Mouse (Mus musculus) G1E (cell line): ENCODE results near the gene Brat1. TPM values are rescaled to one million over a fixed set of nuclear protein-coding genes. Genes with fewer than 3 reads are reported as not detected.
A peak's percentile ranks its signal among the peaks of the same experiment; 100 is the strongest.

Source experiments
- ATAC-seq: 2 replicates; pipeline ENCODE4 v1.8.0; 2016; ENCODE audit warnings: mild to moderate bottlenecking; ENCODE audit not compliant: insufficient number of reproducible peaks, poor library complexity, low FRiP score, severe bottlenecking; ENCODE audit errors: extremely low read depth
- DNase-seq: peaks from one replicate; pipeline ENCODE4 v3.0.0; 2012; ENCODE audit warnings: low spot score
- H3K27me3 ChIP-seq: 2 replicates; pipeline ENCODE4 v1.6.1; 2012; ENCODE audit warnings: mild to moderate bottlenecking, low read length, inconsistent platforms; ENCODE audit not compliant: insufficient read depth
- H3K36me3 ChIP-seq: replicated peaks from 2 replicates; pipeline ENCODE3; 2012; ENCODE audit warnings: mild to moderate bottlenecking, inconsistent platforms
- H3K4me1 ChIP-seq: 2 replicates; pipeline ENCODE4 v1.6.1; 2012; ENCODE audit warnings: low read depth, low read length, inconsistent platforms, mixed read lengths; ENCODE audit not compliant: insufficient read depth
- H3K4me3 ChIP-seq: 2 replicates; pipeline ENCODE4 v1.5.1; 2012; ENCODE audit warnings: low read depth, mild to moderate bottlenecking, inconsistent platforms, low read length, moderate library complexity, mixed read lengths
- H3K9me3 ChIP-seq: replicated peaks from 2 replicates; pipeline ENCODE4 v1.6.1; 2012; ENCODE audit warnings: inconsistent platforms
- CTCF ChIP-seq: IDR thresholded peaks from 2 replicates; pipeline ENCODE4 v1.5.1; 2012; ENCODE audit warnings: low read depth, low read length, inconsistent platforms, mixed read lengths
- GATA1 ChIP-seq: IDR thresholded peaks from 2 replicates; pipeline ENCODE4 v1.6.1; 2012; ENCODE audit warnings: borderline replicate concordance, low read length, inconsistent platforms, mixed read lengths
- GATA2 ChIP-seq: IDR thresholded peaks from 2 replicates; pipeline ENCODE4 v1.6.1; 2012; ENCODE audit warnings: low read depth, low read length, inconsistent platforms, borderline replicate concordance
- POLR2AphosphoS5 ChIP-seq: IDR thresholded peaks from 2 replicates; pipeline ENCODE4 v1.6.1; 2012; ENCODE audit warnings: low read depth, low read length, inconsistent platforms; ENCODE audit not compliant: insufficient replicate concordance
- TAL1 ChIP-seq: conservative IDR thresholded peaks from 2 replicates; pipeline ENCODE4 v1.6.1; 2012; ENCODE audit warnings: low read depth, low read length, inconsistent platforms, mixed read lengths
- polyA plus RNA-seq: library from polyadenylated mRNA; stranded (reverse); fragments of >175 nt; gene quantifications from 2 replicates; pipeline ENCODE4 v1.2.3, GENCODE M21; 2012
- total RNA-seq, 2 experiments: library from RNA; stranded (forward) in 1 of 2; stranded (reverse) in 1 of 2; fragments of 200-1000 nt in 1 of 2; fragments of >200 nt in 1 of 2; fragmentation: Nextera tagmentation in 1 of 2; gene quantifications; 2 replicates each; pipeline ENCODE4 v1.2.3; 2014 to 2017

Brat1 gene
- total and polyA plus RNA-seq, 3 experiments: 9.5 to 25.7 (median 11.1) TPM

GRCm38 (mm10) chr5:140677137-140677536 is 27.7 kb upstream of the Brat1 start:
- no peak overlapping the region for H3K4me3 ChIP-seq
- H3K9me3 ChIP-seq: no peaks in the 10 kb centered on the region
- H3K4me1 ChIP-seq: peaks cover under 1% of the 10 kb centered on the region
- no peaks in the 10 kb centered on the region for H3K36me3 ChIP-seq
- H3K27me3 ChIP-seq: peaks cover 25% of the 10 kb centered on the region
- DNase-seq: no peak
- no peak for ATAC-seq
- TF ChIP-seq CTCF: no peak
- TF ChIP-seq POLR2AphosphoS5: no peak
- no peak for TF ChIP-seq GATA1
- TF ChIP-seq TAL1: no peak
- no peak for TF ChIP-seq GATA2

GRCm38 (mm10) chr5:140680051-140680450 is 24.8 kb upstream of the Brat1 start:
- Histone ChIP-seq H3K27me3 (peaks cover 20% of the 10 kb centered on the region), H3K36me3 (no peaks in the 10 kb centered on the region), H3K9me3 (no peaks in the 10 kb centered on the region), H3K4me3 (no peak overlapping the region), H3K4me1 (peaks cover 4% of the 10 kb centered on the region)
- DNase-seq (no peak), ATAC-seq (no peak)
- TF ChIP-seq GATA2 (no peak), POLR2AphosphoS5 (no peak), GATA1 (no peak), CTCF (no peak), TAL1 (no peak)

GRCm38 (mm10) chr5:140680950-140681349 is 23.9 kb upstream of the Brat1 start:
- no peak for ATAC-seq
- TF ChIP-seq CTCF: no peak
- TF ChIP-seq GATA2: no peak
- no peak for TF ChIP-seq POLR2AphosphoS5
- TF ChIP-seq GATA1: no peak
- no peak for TF ChIP-seq TAL1
- H3K4me3 ChIP-seq: no peak overlapping the region
- H3K36me3 ChIP-seq: no peaks in the 10 kb centered on the region
- H3K9me3 ChIP-seq: no peaks in the 10 kb centered on the region
- no peak for DNase-seq
- H3K4me1 ChIP-seq: peaks cover 4% of the 10 kb centered on the region
- peaks cover 16% of the 10 kb centered on the region for H3K27me3 ChIP-seq

GRCm38 (mm10) chr5:140682113-140682512 is 22.7 kb upstream of the Brat1 start:
- H3K9me3 ChIP-seq: no peaks in the 10 kb centered on the region
- H3K4me1 ChIP-seq: peaks cover 4% of the 10 kb centered on the region
- peaks cover 19% of the 10 kb centered on the region for H3K27me3 ChIP-seq
- no peak for DNase-seq
- no peaks in the 10 kb centered on the region for H3K36me3 ChIP-seq
- no peak overlapping the region for H3K4me3 ChIP-seq
- no peak for ATAC-seq
- no peak for TF ChIP-seq GATA1
- no peak for TF ChIP-seq GATA2
- no peak for TF ChIP-seq TAL1
- no peak for TF ChIP-seq CTCF
- TF ChIP-seq POLR2AphosphoS5: no peak

- Histone ChIP-seq H3K36me3 (peaks cover 2% of the 10 kb centered on the region), H3K4me3 (no peak overlapping the region), H3K27me3 (peaks cover 17% of the 10 kb centered on the region), H3K9me3 (no peaks in the 10 kb centered on the region), H3K4me1 (peaks cover 4% of the 10 kb centered on the region; the same call in 1 of the 2 replicates)
- DNase-seq (peak; percentile 56), ATAC-seq (peak; percentile 38)
- peak; percentile 84; the same call in 1 of the 2 replicates for TF ChIP-seq CTCF
- no peak for TF ChIP-seq POLR2AphosphoS5
Measured at GRCm38 (mm10) chr5:140684343-140685148, 20.3 kb upstream of the Brat1 start.

- H3K36me3 ChIP-seq: peaks cover 7% of the 10 kb centered on the region
- TF ChIP-seq GATA1 (no peak), TAL1 (no peak), POLR2AphosphoS5 (no peak), GATA2 (no peak), CTCF (no peak)
Measured at GRCm38 (mm10) chr5:140688434-140688833, 16.4 kb upstream of the Brat1 start.

GRCm38 (mm10) chr5:140695987-140696386 is 8.8 kb upstream of the Brat1 start:
- TF ChIP-seq GATA1 (no peak), TAL1 (no peak), GATA2 (no peak), POLR2AphosphoS5 (no peak), CTCF (no peak)
- no peak for ATAC-seq
- H3K4me3 ChIP-seq: no peak overlapping the region
- no peaks in the 10 kb centered on the region for H3K9me3 ChIP-seq
- H3K4me1 ChIP-seq: no peaks in the 10 kb centered on the region
- no peak for DNase-seq
- H3K27me3 ChIP-seq: peaks cover 27% of the 10 kb centered on the region
- peaks cover 17% of the 10 kb centered on the region for H3K36me3 ChIP-seq

More at GRCm38 (mm10) chr5:140688434-140688833, 16.4 kb upstream of the Brat1 start:
- Histone ChIP-seq H3K27me3 (peaks cover 25% of the 10 kb centered on the region), H3K9me3 (no peaks in the 10 kb centered on the region), H3K4me1 (no peaks in the 10 kb centered on the region), H3K4me3 (no peak overlapping the region)
- DNase-seq (no peak), ATAC-seq (no peak)
